Mouse (Mus musculus) erythroblast, embryonic 14.5 days (primary cell): ENCODE measurements around the gene Rerg. TPM values are rescaled to one million over a fixed set of nuclear protein-coding genes. Genes with fewer than 3 reads are reported as not detected.

ENCODE experiments used
- H3K27me3 ChIP-seq: 2 replicates; pipeline ENCODE4 v1.6.1; 2012; ENCODE audit warnings: inconsistent platforms; ENCODE audit not compliant: control insufficient read depth
- H3K36me3 ChIP-seq: 2 replicates; pipeline ENCODE4 v1.6.1; 2012; ENCODE audit warnings: mild to moderate bottlenecking, inconsistent platforms; ENCODE audit not compliant: control insufficient read depth
- H3K4me1 ChIP-seq: 2 replicates; pipeline ENCODE4 v1.6.1; 2012; ENCODE audit warnings: inconsistent platforms; ENCODE audit not compliant: control insufficient read depth
- H3K4me3 ChIP-seq: replicated peaks from 2 replicates; pipeline ENCODE3; 2012; ENCODE audit warnings: moderate library complexity, mild to moderate bottlenecking, inconsistent platforms
- H3K9me3 ChIP-seq: 2 replicates; pipeline ENCODE4 v1.6.1; 2012; ENCODE audit warnings: low read length, inconsistent platforms, mixed read lengths; ENCODE audit not compliant: control insufficient read depth
- GATA1 ChIP-seq: IDR thresholded peaks from 2 replicates; pipeline ENCODE4 v1.6.1; 2012; ENCODE audit warnings: low read length, inconsistent platforms, mixed read lengths
- TAL1 ChIP-seq: IDR thresholded peaks from 3 replicates; pipeline ENCODE4 v1.6.1; 2012; ENCODE audit warnings: low read length, inconsistent platforms, mixed read lengths
- polyA plus RNA-seq: library from polyadenylated mRNA; stranded (reverse); fragments of >175 nt; gene quantifications from 2 replicates; pipeline ENCODE4 v1.2.3, GENCODE M21; 2012

Rerg gene
- polyA plus RNA-seq, 1 experiment: not detected

GRCm38 (mm10) chr6:137201166-137201565 is 30.9 kb upstream of the Rerg start:
- Histone ChIP-seq H3K36me3 (no peaks in the 10 kb centered on the region), H3K4me1 (no peaks in the 10 kb centered on the region)
- TF ChIP-seq GATA1 (no peak), TAL1 (no peak)

DNA sequence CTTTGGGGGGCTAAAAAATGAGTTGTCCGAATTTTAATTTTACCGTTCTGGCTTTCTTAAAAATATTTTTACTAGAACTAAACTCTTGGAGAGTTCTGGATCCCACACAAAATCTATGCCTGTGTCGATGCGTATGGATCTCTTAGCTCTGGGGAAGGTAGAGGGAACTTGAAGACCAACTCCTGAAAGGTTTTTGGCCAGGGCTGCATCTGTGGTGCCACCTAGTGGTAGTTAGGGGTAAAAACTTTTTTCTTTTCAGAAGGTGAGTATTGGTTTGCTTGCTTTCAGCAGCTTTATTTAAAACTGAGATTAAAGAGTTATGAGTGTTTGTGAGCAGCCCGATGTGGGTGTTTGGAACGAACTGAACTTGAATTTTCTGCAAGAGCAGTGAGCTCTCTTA is 21.8 kb upstream of the Rerg start:
- TF ChIP-seq GATA1 (no peak), TAL1 (no peak)
- no peaks in the 10 kb centered on the region for H3K36me3 ChIP-seq
- H3K27me3 ChIP-seq: no peaks in the 10 kb centered on the region
- H3K4me1 ChIP-seq: no peaks in the 10 kb centered on the region
- H3K4me3 ChIP-seq: no peak overlapping the region
- H3K9me3 ChIP-seq: 0 out of 2 replicates have a peak, but pooled peaks cover 2% of the 10 kb centered on the region

More at GRCm38 (mm10) chr6:137201166-137201565, 30.9 kb upstream of the Rerg start:
- no peak overlapping the region for H3K4me3 ChIP-seq
- H3K27me3 ChIP-seq: no peaks in the 10 kb centered on the region
- H3K9me3 ChIP-seq: peaks cover 17% of the 10 kb centered on the region

DNA sequence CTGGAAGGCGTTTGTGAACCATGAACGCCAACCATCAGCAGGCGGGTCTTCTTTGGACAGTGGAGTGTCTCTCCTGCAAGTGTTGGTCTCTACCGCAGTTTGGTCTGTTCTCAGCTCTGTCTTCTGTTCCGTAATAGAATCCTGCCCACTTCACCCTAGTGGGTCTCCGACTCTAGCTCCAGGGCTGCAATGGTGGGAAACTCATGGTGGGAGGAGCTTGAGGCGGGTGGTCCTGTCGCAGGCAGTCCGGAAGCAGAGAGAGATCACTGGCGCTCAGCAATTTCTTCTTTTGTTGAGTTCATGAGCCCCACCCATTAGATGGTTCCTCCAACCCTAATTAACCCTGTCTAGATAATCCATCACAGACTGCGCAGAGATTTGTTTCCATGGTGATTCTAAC is 20.7 kb upstream of the Rerg start:
- H3K4me1 ChIP-seq: no peaks in the 10 kb centered on the region
- no peaks in the 10 kb centered on the region for H3K27me3 ChIP-seq
- TF ChIP-seq GATA1 (no peak), TAL1 (no peak)
- no peaks in the 10 kb centered on the region for H3K36me3 ChIP-seq
- H3K4me3 ChIP-seq: no peak overlapping the region
- H3K9me3 ChIP-seq: no peaks in the 10 kb centered on the region

DNA sequence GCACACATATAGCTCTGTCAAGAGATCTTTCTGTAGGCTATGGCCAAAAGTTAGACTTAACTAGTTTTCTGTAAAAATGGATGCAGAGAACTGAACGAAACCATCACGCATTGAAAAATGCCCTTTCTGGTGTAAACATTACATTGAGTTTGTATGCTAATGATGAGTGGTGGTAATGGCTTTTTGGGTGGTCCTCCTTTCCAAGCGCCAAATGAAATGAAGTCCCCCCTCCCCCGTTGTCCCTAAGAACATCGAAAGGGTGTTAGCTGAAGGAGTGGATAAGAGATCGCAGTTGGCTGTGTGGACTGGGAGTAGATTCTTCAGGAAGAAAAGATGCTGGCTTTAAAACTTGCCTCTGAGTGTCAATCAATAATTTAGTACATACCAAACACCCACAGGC is 20.3 kb upstream of the Rerg start:
- no peak for TF ChIP-seq TAL1
- no peak for TF ChIP-seq GATA1
- H3K4me3 ChIP-seq: no peak overlapping the region
- H3K4me1 ChIP-seq: no peaks in the 10 kb centered on the region
- H3K36me3 ChIP-seq: no peaks in the 10 kb centered on the region
- no peaks in the 10 kb centered on the region for H3K9me3 ChIP-seq
- H3K27me3 ChIP-seq: no peaks in the 10 kb centered on the region

GRCm38 (mm10) chr6:137188375-137188926 is 18.2 kb upstream of the Rerg start:
- TF ChIP-seq TAL1: no peak
- TF ChIP-seq GATA1: no peak
- Histone ChIP-seq H3K9me3 (no peaks in the 10 kb centered on the region), H3K27me3 (no peaks in the 10 kb centered on the region), H3K4me1 (no peaks in the 10 kb centered on the region), H3K36me3 (no peaks in the 10 kb centered on the region), H3K4me3 (no peak overlapping the region)

GRCm38 (mm10) chr6:137187426-137187825 is 17.1 kb upstream of the Rerg start:
- Histone ChIP-seq H3K27me3 (no peaks in the 10 kb centered on the region), H3K4me3 (no peak overlapping the region), H3K9me3 (no peaks in the 10 kb centered on the region), H3K4me1 (no peaks in the 10 kb centered on the region), H3K36me3 (no peaks in the 10 kb centered on the region)
- TF ChIP-seq TAL1 (no peak), GATA1 (no peak)

DNA sequence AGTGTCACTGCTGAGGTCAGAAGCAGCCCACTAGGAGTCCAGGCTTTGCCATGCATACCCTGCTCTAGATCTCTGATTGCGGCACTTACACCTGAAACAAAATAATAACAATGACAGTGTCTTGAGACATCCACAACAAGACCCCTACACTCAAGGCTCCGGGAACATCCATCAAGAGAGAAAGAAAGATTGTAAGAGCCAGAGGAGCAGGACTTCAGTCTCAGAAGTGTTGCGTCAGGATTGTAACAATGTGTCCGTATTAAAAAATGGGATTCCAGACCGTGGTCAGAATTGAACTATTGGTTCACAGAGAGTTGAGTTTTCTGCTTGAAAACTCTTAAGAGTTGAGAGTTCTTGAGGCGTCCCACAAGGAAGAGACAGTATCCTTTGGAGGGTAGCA is 10.3 kb upstream of the Rerg start:
- TF ChIP-seq GATA1: no peak
- no peak for TF ChIP-seq TAL1
- no peaks in the 10 kb centered on the region for H3K36me3 ChIP-seq
- H3K27me3 ChIP-seq: no peaks in the 10 kb centered on the region
- no peak overlapping the region for H3K4me3 ChIP-seq
- H3K9me3 ChIP-seq: no peaks in the 10 kb centered on the region
- H3K4me1 ChIP-seq: no peaks in the 10 kb centered on the region

DNA sequence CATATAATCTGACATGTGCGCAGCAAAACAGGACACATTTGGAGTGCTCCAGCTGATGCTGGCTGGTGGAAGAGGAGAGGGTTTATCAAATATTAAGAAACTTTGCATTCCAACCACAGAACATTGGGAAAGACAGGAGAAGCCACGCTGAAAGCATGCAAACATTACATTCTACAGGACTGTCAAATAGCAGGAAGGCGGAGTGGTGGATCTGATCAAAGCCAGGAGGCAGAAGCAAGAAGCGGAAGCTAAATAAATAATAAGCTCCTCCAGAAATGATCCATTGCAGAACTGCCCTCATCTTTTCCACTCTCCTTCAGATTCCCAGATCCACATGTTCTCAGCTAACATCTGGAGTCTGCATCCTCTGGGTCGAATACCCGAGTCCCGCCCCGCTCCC is 9.8 kb upstream of the Rerg start:
- TF ChIP-seq GATA1 (no peak), TAL1 (no peak)
- H3K9me3 ChIP-seq: no peaks in the 10 kb centered on the region
- no peak overlapping the region for H3K4me3 ChIP-seq
- no peaks in the 10 kb centered on the region for H3K36me3 ChIP-seq
- no peaks in the 10 kb centered on the region for H3K4me1 ChIP-seq
- no peaks in the 10 kb centered on the region for H3K27me3 ChIP-seq

DNA sequence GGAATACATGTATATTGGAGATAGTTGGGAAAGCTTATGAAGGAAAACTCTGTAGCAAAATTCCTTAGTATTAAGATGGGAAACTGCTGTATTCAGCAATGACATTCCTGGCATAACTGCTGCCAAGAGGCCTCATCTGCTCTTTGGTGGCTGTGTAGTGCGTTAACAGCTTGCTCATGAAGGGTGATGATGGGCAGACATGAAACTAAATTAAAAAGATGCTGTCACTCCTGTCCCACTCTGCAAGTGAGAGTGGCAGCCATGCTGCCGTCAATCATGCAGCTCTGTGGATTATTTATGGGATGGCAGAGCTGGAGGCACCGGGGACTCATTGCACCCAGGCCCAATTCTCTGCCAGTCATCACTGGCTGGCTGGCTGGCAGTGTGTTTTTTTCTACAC is 8.7 kb upstream of the Rerg start:
- H3K4me3 ChIP-seq: no peak overlapping the region
- no peaks in the 10 kb centered on the region for H3K4me1 ChIP-seq
- H3K9me3 ChIP-seq: no peaks in the 10 kb centered on the region
- no peaks in the 10 kb centered on the region for H3K36me3 ChIP-seq
- TF ChIP-seq TAL1: no peak
- no peak for TF ChIP-seq GATA1
- no peaks in the 10 kb centered on the region for H3K27me3 ChIP-seq

- TF ChIP-seq TAL1: no peak
- no peak for TF ChIP-seq GATA1
- Histone ChIP-seq H3K4me3 (no peak overlapping the region), H3K27me3 (peaks cover 13% of the 10 kb centered on the region), H3K4me1 (no peaks in the 10 kb centered on the region), H3K36me3 (no peaks in the 10 kb centered on the region), H3K9me3 (no peaks in the 10 kb centered on the region)
Measured at GRCm38 (mm10) chr6:137170646-137171045, 349 bp upstream of the Rerg start.
